Mouse (Mus musculus) MEL (cell line): ENCODE measurements around the gene Spaca9.

ENCODE experiments used
- CTCF ChIP-seq, 3 experiments: IDR thresholded peaks in 2 of 3; conservative IDR thresholded peaks in 1 of 3; 2 replicates each; pipeline ENCODE4 v1.5.1; 2011 to 2012; ENCODE audit warnings: low read length in 3 of 3, low read depth in 2 of 3, mild to moderate bottlenecking in 2 of 3, improper control_type of control experiment in 1 of 3, inconsistent platforms in 1 of 3, mixed read lengths in 1 of 3, moderate library complexity in 1 of 3; ENCODE audit not compliant: control insufficient read depth in 1 of 3, insufficient read depth in 1 of 3, poor library complexity in 1 of 3, severe bottlenecking in 1 of 3
- EP300 ChIP-seq, 2 experiments: IDR thresholded peaks; 2 replicates each; pipeline ENCODE4 v1.6.1; 2011; ENCODE audit warnings: improper control_type of control experiment in 2 of 2, low read length in 2 of 2, low read depth in 1 of 2, mild to moderate bottlenecking in 1 of 2
- GATA1 ChIP-seq: IDR thresholded peaks from 2 replicates; pipeline ENCODE4 v1.6.1; 2011; ENCODE audit warnings: low read depth, low read length, improper control_type of control experiment
- MAX ChIP-seq: IDR thresholded peaks from 2 replicates; pipeline ENCODE4 v1.6.1; 2011; ENCODE audit warnings: low read length, improper control_type of control experiment
- MEF2A ChIP-seq: IDR thresholded peaks from 2 replicates; pipeline ENCODE4 v1.6.1; 2014; ENCODE audit warnings: low read depth, mild to moderate bottlenecking, inconsistent platforms, low read length, improper control_type of control experiment; ENCODE audit not compliant: poor library complexity, insufficient replicate concordance, severe bottlenecking; ENCODE audit errors: extremely low read depth
- POLR2A ChIP-seq, 2 experiments: IDR thresholded peaks; 2 replicates each; pipeline ENCODE4 v1.6.1; 2011 to 2012; ENCODE audit warnings: low read length in 2 of 2, mild to moderate bottlenecking in 2 of 2, control low read depth in 1 of 2, improper control_type of control experiment in 1 of 2, low read depth in 1 of 2, moderate library complexity in 1 of 2; ENCODE audit not compliant: control insufficient read depth in 1 of 2, insufficient read depth in 1 of 2, poor library complexity in 1 of 2
- RCOR1 ChIP-seq: IDR thresholded peaks from 2 replicates; pipeline ENCODE4 v1.6.1; 2012; ENCODE audit warnings: low read depth, mild to moderate bottlenecking, inconsistent platforms, low read length, improper control_type of control experiment
- TAL1 ChIP-seq: IDR thresholded peaks from 2 replicates; pipeline ENCODE4 v1.6.1; 2012; ENCODE audit warnings: mild to moderate bottlenecking, inconsistent platforms, low read length, moderate library complexity, mixed read lengths
- USF1 ChIP-seq: IDR thresholded peaks from 2 replicates; pipeline ENCODE4 v1.6.1; 2014; ENCODE audit warnings: low read depth, mild to moderate bottlenecking, inconsistent platforms, low read length, improper control_type of control experiment, moderate library complexity

- TF ChIP-seq USF1 (no peak), TAL1 (no peak), POLR2A (IDR thresholded peaks at IDR 0.05; ENCODE audit: control insufficient read depth in 1 of 2, insufficient read depth in 1 of 2, low read depth in 1 of 2, low read length in 2 of 2, poor library complexity in 1 of 2) (no peak), MEF2A (no peak), CTCF (IDR thresholded peaks at IDR 0.05 in 2 of 3, conservative IDR thresholded peaks at IDR 0.05 in 1 of 3; ENCODE audit: control insufficient read depth in 1 of 3, insufficient read depth in 1 of 3, low read depth in 2 of 3, low read length in 3 of 3, poor library complexity in 1 of 3, severe bottlenecking in 1 of 3) (no peak), EP300 (IDR thresholded peaks at IDR 0.05; ENCODE audit: low read depth in 1 of 2, low read length in 2 of 2) (no peak), RCOR1 (no peak), GATA1 (no peak), MAX (no peak)
These were observed 31.1 kb upstream of the Spaca9 start for GRCm38 (mm10) chr2:28730676-28731075.
